Mouse (Mus musculus) MEL (cell line): Measurements from ENCODE around the gene Izumo1. TPM values are rescaled to one million over a fixed set of nuclear protein-coding genes. Genes with fewer than 3 reads are reported as not detected.

Experiments used
- DNase-seq: peaks from one replicate; pipeline ENCODE4 v3.0.0; 2011; ENCODE audit warnings: low read depth, low spot score
- H3K27ac ChIP-seq: 2 replicates; pipeline ENCODE4 v1.5.1; 2012; ENCODE audit warnings: low read depth, mild to moderate bottlenecking, control low read depth, low read length, moderate library complexity; ENCODE audit not compliant: control insufficient read depth
- H3K27me3 ChIP-seq, 2 experiments: fragments of 150-350 bp in 1 of 2; sonication (generic) in 1 of 2; 2 replicates each; pipeline ENCODE4 v1.6.1; 2012; ENCODE audit warnings: low read length in 2 of 2, mild to moderate bottlenecking in 2 of 2, improper control_type of control experiment in 1 of 2, moderate library complexity in 1 of 2; ENCODE audit not compliant: insufficient read depth in 2 of 2, control insufficient read depth in 1 of 2
- H3K36me3 ChIP-seq, 2 experiments: 2 replicates each; pipeline ENCODE4 v1.6.1; 2012 to 2014; ENCODE audit warnings: low read length in 2 of 2, improper control_type of control experiment in 1 of 2, inconsistent platforms in 1 of 2, mild to moderate bottlenecking in 1 of 2; ENCODE audit not compliant: insufficient read depth in 2 of 2, control insufficient read depth in 1 of 2
- H3K4me1 ChIP-seq, 2 experiments: fragments of 150-350 bp in 1 of 2; sonication (generic) in 1 of 2; 2 replicates each; pipeline ENCODE4 v1.6.1; 2012; ENCODE audit warnings: low read length in 2 of 2, improper control_type of control experiment in 1 of 2, mild to moderate bottlenecking in 1 of 2; ENCODE audit not compliant: insufficient read depth in 2 of 2, control insufficient read depth in 1 of 2
- H3K4me3 ChIP-seq, 2 experiments: fragments of 150-350 bp in 1 of 2; sonication (generic) in 1 of 2; 2 replicates each; pipeline ENCODE4 v1.5.1; 2012; ENCODE audit warnings: low read depth in 2 of 2, low read length in 2 of 2, mild to moderate bottlenecking in 2 of 2, moderate library complexity in 2 of 2, control low read depth in 1 of 2, improper control_type of control experiment in 1 of 2; ENCODE audit not compliant: control insufficient read depth in 1 of 2, insufficient read depth in 1 of 2
- H3K79me2 ChIP-seq: 2 replicates; pipeline ENCODE4 v1.6.1; 2012; ENCODE audit warnings: mild to moderate bottlenecking, low read length, moderate library complexity; ENCODE audit not compliant: control insufficient read depth, poor library complexity, insufficient read depth
- H3K9ac ChIP-seq: 2 replicates; pipeline ENCODE4 v1.6.1; 2012; ENCODE audit warnings: low read depth, mild to moderate bottlenecking, control low read depth, low read length, moderate library complexity; ENCODE audit not compliant: control insufficient read depth, poor library complexity, severe bottlenecking
- H3K9me3 ChIP-seq: fragments of 150-350 bp; sonication (generic); replicated peaks from 2 replicates; pipeline ENCODE4 v1.6.1; 2012; ENCODE audit warnings: mild to moderate bottlenecking, low read length, improper control_type of control experiment, moderate library complexity; ENCODE audit not compliant: insufficient read depth
- E2F4 ChIP-seq: IDR thresholded peaks from 2 replicates; pipeline ENCODE4 v1.6.1; 2011; ENCODE audit warnings: low read depth, low read length, improper control_type of control experiment, borderline replicate concordance
- HCFC1 ChIP-seq: IDR thresholded peaks from 2 replicates; pipeline ENCODE4 v1.6.1; 2012; ENCODE audit warnings: low read depth, mild to moderate bottlenecking, inconsistent platforms, low read length, improper control_type of control experiment, moderate library complexity
- JUND ChIP-seq: IDR thresholded peaks from 2 replicates; pipeline ENCODE4 v1.6.1; 2011; ENCODE audit warnings: low read depth, mild to moderate bottlenecking, improper control_type of control experiment, low read length
- MAFK ChIP-seq: IDR thresholded peaks from 2 replicates; pipeline ENCODE4 v1.6.1; 2011; ENCODE audit warnings: low read depth, mild to moderate bottlenecking, low read length, improper control_type of control experiment, borderline replicate concordance
- MAX ChIP-seq: IDR thresholded peaks from 2 replicates; pipeline ENCODE4 v1.6.1; 2011; ENCODE audit warnings: low read length, improper control_type of control experiment
- MAZ ChIP-seq: IDR thresholded peaks from 2 replicates; pipeline ENCODE4 v1.6.1; 2012; ENCODE audit warnings: low read depth, mild to moderate bottlenecking, inconsistent platforms, low read length, improper control_type of control experiment
- MXI1 ChIP-seq: IDR thresholded peaks from 2 replicates; pipeline ENCODE4 v1.6.1; 2011; ENCODE audit warnings: mild to moderate bottlenecking, low read depth, low read length, improper control_type of control experiment
- MYB ChIP-seq: IDR thresholded peaks from 2 replicates; pipeline ENCODE4 v1.6.1; 2011; ENCODE audit warnings: mild to moderate bottlenecking, low read depth, low read length, improper control_type of control experiment
- MYC ChIP-seq: IDR thresholded peaks from 2 replicates; pipeline ENCODE4 v1.6.1; 2011; ENCODE audit warnings: low read depth, mild to moderate bottlenecking, low read length, improper control_type of control experiment, moderate library complexity
- NRF1 ChIP-seq: IDR thresholded peaks from 2 replicates; pipeline ENCODE4 v1.6.1; 2014; ENCODE audit warnings: low read depth, mild to moderate bottlenecking, inconsistent platforms, low read length, improper control_type of control experiment, moderate library complexity; ENCODE audit not compliant: poor library complexity, insufficient read depth, severe bottlenecking
- RAD21 ChIP-seq: IDR thresholded peaks from 2 replicates; pipeline ENCODE4 v1.6.1; 2011; ENCODE audit warnings: mild to moderate bottlenecking, low read depth, low read length, improper control_type of control experiment
- RCOR1 ChIP-seq: IDR thresholded peaks from 2 replicates; pipeline ENCODE4 v1.6.1; 2012; ENCODE audit warnings: low read depth, mild to moderate bottlenecking, inconsistent platforms, low read length, improper control_type of control experiment
- SIN3A ChIP-seq: IDR thresholded peaks from 2 replicates; pipeline ENCODE4 v1.6.1; 2012; ENCODE audit warnings: low read length, improper control_type of control experiment, inconsistent platforms
- SMC3 ChIP-seq: IDR thresholded peaks from 2 replicates; pipeline ENCODE4 v1.6.1; 2011; ENCODE audit warnings: low read depth, low read length, improper control_type of control experiment
- UBTF ChIP-seq: IDR thresholded peaks from 2 replicates; pipeline ENCODE4 v1.6.1; 2012; ENCODE audit warnings: low read depth, mild to moderate bottlenecking, inconsistent platforms, low read length, improper control_type of control experiment, moderate library complexity, borderline replicate concordance; ENCODE audit not compliant: insufficient read depth
- ZC3H11A ChIP-seq: IDR thresholded peaks from 2 replicates; pipeline ENCODE4 v1.6.1; 2012; ENCODE audit warnings: low read depth, mild to moderate bottlenecking, inconsistent platforms, low read length, improper control_type of control experiment
- polyA plus RNA-seq, 2 experiments: library from polyadenylated mRNA; stranded (reverse) in 1 of 2; unstranded in 1 of 2; fragments of >175 nt in 1 of 2; fragments of >200 nt in 1 of 2; gene quantifications; 2 replicates each; pipeline versions ENCODE4 v1.2.1 to v1.2.4; 2012; ENCODE audit warnings: low replicate concordance in 2 of 2, low read depth in 1 of 2; ENCODE audit not compliant: insufficient read length in 2 of 2, insufficient read depth in 1 of 2, missing spikeins in 1 of 2
- total RNA-seq: library from RNA; depleted of rRNA; stranded (reverse); fragments of 300-350 nt; gene quantifications from 2 replicates; pipeline ENCODE4 v1.2.3, GENCODE M21; 2012

Izumo1 gene
- total and polyA plus RNA-seq, 3 experiments, result 0.04 TPM; not detected in 2

DNA sequence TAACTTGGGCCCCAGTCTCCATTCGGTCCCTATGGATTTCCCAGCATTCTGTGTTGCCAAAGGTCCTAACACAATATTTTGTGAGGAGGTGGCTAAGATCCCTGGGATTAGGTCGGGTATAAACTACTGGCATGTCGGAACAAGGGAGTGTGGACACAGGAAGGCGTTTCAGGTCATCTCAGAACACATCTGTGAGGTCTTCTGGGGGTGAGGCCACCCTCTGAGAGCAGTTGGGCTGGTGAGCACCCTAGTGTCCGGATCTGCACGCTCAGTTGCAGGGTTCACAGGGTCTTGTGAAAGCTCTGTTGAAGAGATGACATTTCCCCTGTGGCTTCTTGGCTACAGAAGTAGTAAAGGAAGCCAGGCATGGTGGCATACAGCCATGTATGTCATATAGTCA is 35.7 kb upstream of the Izumo1 start:
- Histone ChIP-seq H3K27me3 (no peaks in the 10 kb centered on the region), H3K9ac (no peak overlapping the region), H3K36me3 (no peaks in the 10 kb centered on the region; a peak in 1 of 4 replicates), H3K4me3 (no peak overlapping the region), H3K79me2 (no peaks in the 10 kb centered on the region), H3K27ac (no peak overlapping the region), H3K9me3 (no peaks in the 10 kb centered on the region), H3K4me1 (no peaks in the 10 kb centered on the region)
- TF ChIP-seq MYB (no peak), MAX (no peak), MXI1 (no peak), HCFC1 (no peak), SMC3 (no peak), NRF1 (no peak), JUND (no peak), MYC (no peak), RCOR1 (no peak), MAZ (no peak), ZC3H11A (no peak), SIN3A (no peak)
- DNase-seq, result no peak

GRCm38 (mm10) chr7:45587631-45588592 is 33.7 kb upstream of the Izumo1 start:
- Histone ChIP-seq H3K27me3 (no peaks in the 10 kb centered on the region), H3K27ac (no peak overlapping the region), H3K4me1 (peaks cover 3 to 8% of the 10 kb centered on the region in 2 experiments; a peak in 2 of 4 replicates), H3K9ac (no peak overlapping the region), H3K4me3 (no peak overlapping the region), H3K79me2 (no peaks in the 10 kb centered on the region), H3K36me3 (peaks cover 0 to 11% of the 10 kb centered on the region in 2 experiments; a peak in 3 of 4 replicates), H3K9me3 (no peaks in the 10 kb centered on the region)
- TF ChIP-seq UBTF (no peak), RAD21 (no peak), MAZ (no peak), MAFK (no peak), E2F4 (no peak), MYC (no peak)
- no peak for DNase-seq
